Mouse (Mus musculus) hindbrain, embryonic 12.5 days (tissue): ENCODE results near the gene Ccdc157. TPM values are rescaled to one million over a fixed set of nuclear protein-coding genes. Genes with fewer than 3 reads are reported as not detected.

Source experiments
- ATAC-seq: fragments of 200-750 bp; cut with Nextera tagmentation; 2 replicates; pipeline ENCODE4 v1.8.0; 2017; ENCODE audit warnings: moderate TSS enrichment; ENCODE audit not compliant: low FRiP score
- H3K27ac ChIP-seq: fragments of 300-500 bp; sonication (generic); 2 replicates; pipeline ENCODE4 v1.5.1; 2016; ENCODE audit warnings: mild to moderate bottlenecking
- H3K27me3 ChIP-seq: fragments of 300-500 bp; sonication (generic); 2 replicates; pipeline ENCODE4 v1.6.1; 2016; ENCODE audit warnings: mild to moderate bottlenecking
- H3K36me3 ChIP-seq: fragments of 300-500 bp; sonication (generic); 2 replicates; pipeline ENCODE4 v1.6.1; 2016; ENCODE audit warnings: mild to moderate bottlenecking
- H3K4me1 ChIP-seq: fragments of 300-500 bp; sonication (generic); 2 replicates; pipeline ENCODE4 v1.6.1; 2016
- H3K4me2 ChIP-seq: fragments of 300-500 bp; sonication (generic); replicated peaks from 2 replicates; pipeline ENCODE4 v1.6.1; 2016; ENCODE audit warnings: mild to moderate bottlenecking
- H3K4me3 ChIP-seq: fragments of 300-500 bp; sonication (generic); 2 replicates; pipeline ENCODE4 v1.5.1; 2016; ENCODE audit warnings: mild to moderate bottlenecking
- H3K9ac ChIP-seq: fragments of 300-500 bp; sonication (generic); 2 replicates; pipeline ENCODE4 v1.6.1; 2016; ENCODE audit warnings: mild to moderate bottlenecking, moderate library complexity
- H3K9me3 ChIP-seq: fragments of 300-500 bp; sonication (generic); replicated peaks from 2 replicates; pipeline ENCODE4 v1.6.1; 2016; ENCODE audit warnings: mild to moderate bottlenecking
- WGBS: fragments of 180-500 bp; shearing (Covaris S2); methylation state at CpG from one replicate; pipeline ENCODE4 v1.1.7; 2016; 5-methylcytosine and 5-hydroxymethylcytosine counted together
- microRNA-seq: library from miRNA; unstranded; fragments of <30 nt; microRNA quantifications from one replicate; pipeline ENCODE4, GENCODE M21; 2017
- polyA plus RNA-seq: library from polyadenylated mRNA; unstranded; fragments of >200 nt; fragmentation: Nextera tagmentation; extraction: Ambion mirVana; gene quantifications from 2 replicates; pipeline ENCODE4 v1.2.1, GENCODE M21; 2016

Ccdc157 gene
- polyA plus RNA-seq, 1 experiment from 2014 or later, result 9.6 TPM

DNA sequence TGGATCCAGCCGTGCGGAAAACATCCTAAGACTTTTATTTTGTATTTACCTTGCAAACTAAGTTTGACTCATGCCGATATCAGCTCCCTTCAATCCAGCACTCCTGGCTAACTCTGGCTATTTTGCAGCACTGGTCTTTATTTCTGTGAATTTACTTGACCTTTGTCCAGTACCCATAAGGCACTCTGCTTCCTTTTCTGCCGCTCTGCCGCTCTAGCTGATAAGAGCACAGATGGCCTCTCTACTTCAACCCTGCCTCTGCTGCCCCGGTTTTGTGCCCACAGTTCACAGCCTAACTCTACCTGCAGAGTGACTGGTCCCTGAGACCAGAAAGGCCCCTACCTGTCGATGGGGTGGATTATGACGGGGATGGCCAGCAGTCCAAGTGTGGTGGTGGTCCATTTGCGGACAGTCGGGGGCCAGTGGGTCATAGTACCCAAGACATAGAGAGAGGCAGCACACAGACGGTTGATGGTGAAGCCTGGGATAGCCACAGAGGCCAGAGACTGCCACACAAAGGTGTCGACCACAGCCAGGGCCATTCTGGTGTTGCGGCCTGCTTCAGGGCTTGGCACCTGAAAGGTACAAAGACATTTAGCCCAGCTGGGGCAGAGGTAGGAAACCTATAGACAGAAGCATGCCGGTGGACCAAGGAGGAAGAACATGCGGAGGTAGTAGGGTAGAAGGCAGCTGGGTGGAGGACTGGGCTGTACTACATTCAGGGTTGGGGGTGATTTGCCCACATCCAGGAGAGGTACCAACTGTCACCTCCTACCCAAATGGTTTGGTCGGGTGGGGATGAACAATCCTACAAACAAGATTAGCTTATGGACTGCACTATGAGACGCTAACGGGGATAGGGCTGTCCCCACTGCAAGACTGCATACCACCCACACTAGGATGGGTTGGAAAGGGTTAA lies 66.4 kb downstream of the Ccdc157 start:
- H3K9ac ChIP-seq, result no peak overlapping the region
- no peak overlapping the region for H3K4me3 ChIP-seq
- 90% methylated on average over 18 of the region's 18 CpGs for WGBS
- no peaks in the 10 kb centered on the region for H3K36me3 ChIP-seq
- peaks cover 25% of the 10 kb centered on the region for H3K4me1 ChIP-seq
- no peaks in the 10 kb centered on the region for H3K9me3 ChIP-seq
- H3K27me3 ChIP-seq, result no peaks in the 10 kb centered on the region
- ATAC-seq, result no peak
- H3K4me2 ChIP-seq, result no peak overlapping the region
- no peak overlapping the region for H3K27ac ChIP-seq

Small RNAs within 50 kb of the gene (microRNA-seq; reads per million reads assigned to microRNA genes)
- gene Mir3060, result 6.8 reads per million, percentile 16 among the genes with 10 or more reads in this experiment

Other genes with a start within 250 kb of the Ccdc157 start
- 7.6 and 7.9 TPM in 2 replicates for gene Slc35e4, start 245.6 kb downstream of the Ccdc157 start, polyA plus RNA-seq
- gene Tcn2, start 228.1 kb downstream of the Ccdc157 start, polyA plus RNA-seq, result 34.1 and 35.3 TPM in 2 replicates
- 69.7 and 73.4 TPM in 2 replicates for gene Pes1, start 196.3 kb downstream of the Ccdc157 start, polyA plus RNA-seq
- gene 4930556J24Rik, start 183.5 kb downstream of the Ccdc157 start, polyA plus RNA-seq, result 0.20 and 0.30 TPM in 2 replicates
- 3.1 and 3.3 TPM in 2 replicates for gene Gal3st1, start 176.7 kb downstream of the Ccdc157 start, polyA plus RNA-seq
- gene Sec14l4, start 128.8 kb downstream of the Ccdc157 start, polyA plus RNA-seq, result not detected in 2 replicates
- gene Sec14l3, start 95.5 kb downstream of the Ccdc157 start, polyA plus RNA-seq, result not detected in 2 replicates
- gene Mtfp1, start 64.8 kb downstream of the Ccdc157 start, polyA plus RNA-seq, result 5.4 and 5.6 TPM in 2 replicates
- gene Sec14l2, start 36.9 kb downstream of the Ccdc157 start, polyA plus RNA-seq, result 1.8 and 3.1 TPM in 2 replicates
- gene Rnf215, start 25.1 kb downstream of the Ccdc157 start, polyA plus RNA-seq, result 42.7 and 44.5 TPM in 2 replicates
- 72.0 and 77.6 TPM in 2 replicates for gene Sf3a1, start 57 bp upstream of the Ccdc157 start, polyA plus RNA-seq
- gene Tbc1d10a, start 26.5 kb upstream of the Ccdc157 start, polyA plus RNA-seq, result 28.5 and 29.2 TPM in 2 replicates
- 3.1 and 3.6 TPM in 2 replicates for gene Castor1, start 57.9 kb upstream of the Ccdc157 start, polyA plus RNA-seq
- not detected in 2 replicates for gene Osm, start 76.1 kb upstream of the Ccdc157 start, polyA plus RNA-seq
- gene Lif, start 97.3 kb upstream of the Ccdc157 start, polyA plus RNA-seq, result not detected in 2 replicates